Mouse (Mus musculus) stomach, embryonic 14.5 days (tissue): ENCODE measurements at regions not wholly inside any gene's neighbourhood (a gene's known extent, or its start where the extent isn't known, plus 50 kb on each side); places are given as distances from the start of the nearest gene placed in this dataset.

Experiments
- ATAC-seq: fragments of 200-750 bp; cut with Nextera tagmentation; 2 replicates; pipeline ENCODE4 v1.8.0; 2017; ENCODE audit warnings: low read depth, moderate TSS enrichment; ENCODE audit not compliant: insufficient number of reproducible peaks, insufficient read depth, low FRiP score
- H3K27ac ChIP-seq: fragments of 300-500 bp; sonication (generic); 2 replicates; pipeline ENCODE4 v1.5.1; 2014; ENCODE audit warnings: mild to moderate bottlenecking, low read length, moderate library complexity, mixed read lengths
- H3K27me3 ChIP-seq: fragments of 300-500 bp; sonication (generic); 2 replicates; pipeline ENCODE4 v1.6.1; 2014; ENCODE audit warnings: low read length, control low read depth, mixed read lengths; ENCODE audit not compliant: control insufficient read depth, insufficient read depth
- H3K36me3 ChIP-seq: fragments of 300-500 bp; sonication (generic); 2 replicates; pipeline ENCODE4 v1.6.1; 2014; ENCODE audit warnings: mild to moderate bottlenecking, control low read depth, low read length, moderate library complexity, mixed read lengths; ENCODE audit not compliant: control insufficient read depth, insufficient read depth
- H3K4me1 ChIP-seq: fragments of 300-500 bp; sonication (generic); 2 replicates; pipeline ENCODE4 v1.6.1; 2014; ENCODE audit warnings: low read length, control low read depth, mixed read lengths; ENCODE audit not compliant: control insufficient read depth, insufficient read depth
- H3K4me2 ChIP-seq: fragments of 300-500 bp; sonication (generic); replicated peaks from 2 replicates; pipeline ENCODE4 v1.6.1; 2014; ENCODE audit warnings: low read depth, low read length, control low read depth
- H3K4me3 ChIP-seq: fragments of 300-500 bp; sonication (generic); 2 replicates; pipeline ENCODE4 v1.5.1; 2014; ENCODE audit warnings: low read depth, low read length, control low read depth
- H3K9ac ChIP-seq: fragments of 300-500 bp; sonication (generic); replicated peaks from 2 replicates; pipeline ENCODE4 v1.6.1; 2014; ENCODE audit warnings: low read depth, mild to moderate bottlenecking, control low read depth, low read length, moderate library complexity, mixed read lengths
- H3K9me3 ChIP-seq: fragments of 300-500 bp; sonication (generic); 2 replicates; pipeline ENCODE4 v1.6.1; 2016; ENCODE audit warnings: low read depth, low read length, control low read depth; ENCODE audit not compliant: control insufficient read depth
- WGBS: fragments of 180-500 bp; shearing (Covaris S2); extraction: QIAGEN DNeasy Blood & Tissue Kit; methylation state at CpG from one replicate; pipeline ENCODE4 v1.1.7; 2014; 5-methylcytosine and 5-hydroxymethylcytosine counted together

DNA sequence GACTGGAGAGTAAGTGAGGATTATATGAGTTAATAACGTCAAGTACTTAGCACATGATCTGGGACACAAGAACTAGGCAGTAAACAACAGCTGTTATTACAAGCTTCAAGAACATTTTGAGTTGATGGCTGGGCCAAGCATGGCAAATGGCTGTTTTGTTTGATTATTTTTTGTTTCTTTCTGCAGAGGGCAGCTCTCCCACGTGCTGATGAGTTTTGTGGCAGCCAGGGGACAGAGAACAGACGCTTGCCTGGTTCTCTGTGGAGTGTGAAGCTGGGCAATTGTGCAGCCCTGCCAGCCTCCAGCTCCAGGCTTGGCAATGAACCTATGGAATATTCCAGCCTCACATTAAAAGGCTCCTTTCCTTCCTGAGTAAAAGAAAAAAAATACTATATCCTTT, 592.2 kb downstream of the Tox3 start:
- Histone ChIP-seq H3K27me3 (no peaks in the 10 kb centered on the region), H3K4me2 (no peak overlapping the region), H3K4me1 (no peaks in the 10 kb centered on the region), H3K27ac (no peak overlapping the region), H3K9ac (no peak overlapping the region), H3K9me3 (no peaks in the 10 kb centered on the region), H3K36me3 (no peaks in the 10 kb centered on the region), H3K4me3 (no peak overlapping the region)
- WGBS, result 53% methylated on average over 3 of the region's 3 CpGs
- no peak for ATAC-seq

DNA sequence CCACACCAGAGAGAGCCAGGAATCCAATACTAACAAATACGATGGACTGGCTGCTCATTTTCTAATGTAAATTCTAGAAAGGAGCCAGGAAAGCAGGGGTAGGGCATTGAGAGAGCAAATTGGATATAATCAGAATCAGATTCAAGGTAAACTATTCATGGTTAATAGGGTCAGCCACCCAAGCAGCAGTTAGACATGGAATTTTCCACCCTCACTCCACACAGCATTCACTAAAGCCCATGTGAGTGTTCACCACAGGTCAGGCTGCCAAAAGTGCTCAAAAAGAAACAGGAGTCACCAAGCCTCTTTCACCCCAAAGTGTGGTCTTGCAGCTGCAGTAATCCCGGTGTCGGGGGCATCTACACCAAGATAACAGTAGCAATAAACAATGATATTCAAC, 596.9 kb downstream of the Tox3 start:
- H3K27ac ChIP-seq, result no peak overlapping the region
- ATAC-seq, result no peak

DNA sequence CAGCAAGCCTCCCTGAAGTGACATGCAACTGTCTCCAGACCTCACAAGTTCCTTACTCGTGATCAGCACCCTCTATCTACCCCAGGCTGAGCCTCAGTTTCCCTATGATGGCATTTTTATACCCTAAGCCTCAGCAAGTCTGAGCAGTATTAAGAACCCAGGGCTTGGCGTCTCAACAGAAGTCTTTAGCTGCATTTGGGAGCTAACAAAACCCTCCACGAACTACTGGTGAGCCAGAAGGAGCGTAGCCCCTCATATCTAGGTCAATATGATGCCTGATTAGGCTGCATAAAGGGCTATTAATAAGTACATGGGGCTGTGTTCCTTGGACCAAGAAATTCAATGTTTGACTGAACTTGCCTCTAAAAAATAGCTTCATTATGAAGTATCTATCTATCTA, 600.4 kb downstream of the Tox3 start:
- WGBS, result 78% methylated on average over 4 of the region's 4 CpGs
- Histone ChIP-seq H3K9me3 (no peaks in the 10 kb centered on the region), H3K4me2 (no peak overlapping the region), H3K27me3 (no peaks in the 10 kb centered on the region), H3K36me3 (no peaks in the 10 kb centered on the region), H3K4me3 (no peak overlapping the region), H3K27ac (no peak overlapping the region), H3K9ac (no peak overlapping the region), H3K4me1 (no peaks in the 10 kb centered on the region; the same call in 1 of the 2 replicates)
- ATAC-seq, result no peak

More for the DNA sequence above, 596.9 kb downstream of the Tox3 start:
- Histone ChIP-seq H3K27me3 (no peaks in the 10 kb centered on the region), H3K4me2 (no peak overlapping the region), H3K9me3 (no peaks in the 10 kb centered on the region), H3K4me3 (no peak overlapping the region), H3K4me1 (no peaks in the 10 kb centered on the region), H3K9ac (no peak overlapping the region), H3K36me3 (no peaks in the 10 kb centered on the region)
- 71% methylated on average over 3 of the region's 3 CpGs for WGBS

DNA sequence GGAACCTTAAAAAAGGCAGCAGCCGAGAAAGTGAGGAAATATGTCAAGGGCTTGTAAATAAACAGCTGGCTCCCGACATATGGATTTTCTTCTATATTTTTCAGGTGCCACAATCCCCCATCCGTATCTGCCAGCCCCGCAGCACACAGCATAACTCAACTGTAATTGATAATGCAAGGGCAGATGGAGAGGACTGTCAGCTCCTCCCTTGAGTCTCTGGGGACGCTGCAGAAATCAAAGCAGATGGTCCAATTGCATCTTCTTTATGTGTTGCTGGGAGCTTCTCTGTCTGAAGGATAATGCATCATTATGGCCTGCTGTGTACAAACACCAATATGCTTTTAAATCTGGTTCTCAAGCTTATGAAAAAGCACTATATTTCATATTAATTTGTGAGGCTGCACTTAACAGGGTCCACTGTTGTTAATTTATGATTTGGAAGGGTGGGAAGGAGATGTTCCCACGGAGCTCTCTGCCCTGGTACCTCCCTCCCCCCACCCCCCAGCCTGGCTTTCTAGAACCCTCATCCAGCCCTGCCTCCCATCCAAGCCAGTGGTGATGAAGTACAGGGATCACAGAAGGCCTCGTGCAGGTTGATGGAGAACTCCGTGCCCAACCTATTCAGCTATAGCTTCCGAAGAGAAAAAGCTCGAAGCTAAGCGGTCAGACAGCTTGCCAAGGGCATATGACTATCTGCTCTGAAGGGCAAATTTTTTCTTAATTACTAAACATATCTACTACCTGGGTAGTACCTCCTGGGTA, 603.7 kb downstream of the Tox3 start:
- Histone ChIP-seq H3K4me2 (no peak overlapping the region), H3K4me1 (no peaks in the 10 kb centered on the region; the same call in 1 of the 2 replicates), H3K27me3 (no peaks in the 10 kb centered on the region), H3K9ac (no peak overlapping the region), H3K9me3 (no peaks in the 10 kb centered on the region), H3K4me3 (no peak overlapping the region), H3K27ac (no peak overlapping the region), H3K36me3 (no peaks in the 10 kb centered on the region)
- 57% methylated on average over 11 of the region's 11 CpGs for WGBS
- ATAC-seq, result no peak

DNA sequence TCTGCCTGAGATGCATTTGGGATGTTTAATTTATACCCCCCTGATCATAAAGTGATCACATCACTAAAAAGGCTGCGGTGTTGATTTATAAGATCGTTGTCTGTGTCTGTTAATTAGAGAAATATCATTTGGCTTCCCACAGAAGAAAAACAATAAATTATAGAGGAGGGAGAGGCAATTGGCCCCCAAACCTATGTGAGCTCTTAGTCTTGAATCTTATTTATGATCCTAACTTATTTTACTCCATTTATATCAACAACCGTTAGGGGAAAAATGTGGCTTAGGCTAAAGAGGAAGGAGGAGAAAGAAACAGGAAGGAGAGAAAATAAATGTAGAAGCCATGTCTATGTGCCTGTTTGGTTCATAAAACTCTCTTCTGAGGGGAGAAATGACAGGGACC, 609.5 kb downstream of the Tox3 start:
- no peak overlapping the region for H3K27ac ChIP-seq
- no peaks in the 10 kb centered on the region for H3K27me3 ChIP-seq
- H3K9me3 ChIP-seq, result no peaks in the 10 kb centered on the region
- H3K36me3 ChIP-seq, result no peaks in the 10 kb centered on the region
- no peak overlapping the region for H3K4me3 ChIP-seq
- H3K9ac ChIP-seq, result no peak overlapping the region
- no peak overlapping the region for H3K4me2 ChIP-seq
- no peaks in the 10 kb centered on the region; the same call in 1 of the 2 replicates for H3K4me1 ChIP-seq
- ATAC-seq, result no peak
- 80% methylated on average over 3 of the region's 3 CpGs for WGBS

DNA sequence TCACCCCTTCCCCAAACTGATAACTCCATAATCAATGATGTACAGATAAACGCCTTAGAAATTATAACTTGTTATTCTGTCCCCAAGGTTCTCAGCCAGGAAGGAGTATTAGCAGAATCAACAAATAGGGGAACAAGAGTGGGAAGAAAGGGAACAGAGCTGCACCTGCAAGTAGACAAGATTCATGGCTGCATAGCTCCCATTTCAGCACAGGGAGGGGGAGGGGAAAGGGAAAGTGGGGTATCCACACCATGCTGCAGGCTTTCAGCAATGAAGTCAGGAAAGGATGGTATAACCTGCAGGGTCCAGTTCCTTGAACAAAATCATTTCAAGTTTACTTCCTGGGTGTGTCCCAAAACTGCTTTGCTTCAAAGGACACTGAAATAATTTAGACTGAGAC, 610.5 kb downstream of the Tox3 start:
- 79% methylated on average over 1 of the region's 1 CpGs for WGBS
- H3K9me3 ChIP-seq, result no peaks in the 10 kb centered on the region
- no peaks in the 10 kb centered on the region for H3K4me1 ChIP-seq
- no peak overlapping the region for H3K9ac ChIP-seq
- H3K36me3 ChIP-seq, result no peaks in the 10 kb centered on the region
- ATAC-seq, result no peak
- no peak overlapping the region for H3K4me2 ChIP-seq
- no peak overlapping the region for H3K4me3 ChIP-seq
- no peak overlapping the region for H3K27ac ChIP-seq
- H3K27me3 ChIP-seq, result no peaks in the 10 kb centered on the region

DNA sequence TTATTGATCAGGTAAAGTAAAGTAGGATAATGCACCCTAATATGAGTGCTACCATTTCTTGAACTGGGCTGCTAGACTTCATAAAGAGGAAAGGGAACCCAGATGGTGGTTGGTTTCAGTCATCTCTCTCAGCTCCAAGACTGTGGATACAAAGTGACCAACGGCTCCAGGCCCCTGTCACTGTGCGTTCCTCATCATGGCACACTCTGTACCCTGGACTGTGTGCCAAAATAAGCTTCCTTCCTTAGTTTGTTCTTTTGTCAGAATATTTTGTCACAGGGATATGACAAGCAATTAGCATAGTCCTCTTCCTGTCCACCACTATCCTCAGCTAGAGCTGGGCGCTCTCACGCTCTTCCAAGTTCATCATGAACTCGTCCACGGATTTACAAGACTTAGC, 620.9 kb downstream of the Tox3 start:
- Histone ChIP-seq H3K9me3 (no peaks in the 10 kb centered on the region), H3K4me1 (no peaks in the 10 kb centered on the region; the same call in 1 of the 2 replicates), H3K4me3 (no peak overlapping the region), H3K4me2 (no peak overlapping the region), H3K9ac (no peak overlapping the region), H3K27ac (no peak overlapping the region), H3K27me3 (no peaks in the 10 kb centered on the region), H3K36me3 (no peaks in the 10 kb centered on the region)
- WGBS, result 90% methylated on average over 6 of the region's 6 CpGs
- ATAC-seq, result no peak

DNA sequence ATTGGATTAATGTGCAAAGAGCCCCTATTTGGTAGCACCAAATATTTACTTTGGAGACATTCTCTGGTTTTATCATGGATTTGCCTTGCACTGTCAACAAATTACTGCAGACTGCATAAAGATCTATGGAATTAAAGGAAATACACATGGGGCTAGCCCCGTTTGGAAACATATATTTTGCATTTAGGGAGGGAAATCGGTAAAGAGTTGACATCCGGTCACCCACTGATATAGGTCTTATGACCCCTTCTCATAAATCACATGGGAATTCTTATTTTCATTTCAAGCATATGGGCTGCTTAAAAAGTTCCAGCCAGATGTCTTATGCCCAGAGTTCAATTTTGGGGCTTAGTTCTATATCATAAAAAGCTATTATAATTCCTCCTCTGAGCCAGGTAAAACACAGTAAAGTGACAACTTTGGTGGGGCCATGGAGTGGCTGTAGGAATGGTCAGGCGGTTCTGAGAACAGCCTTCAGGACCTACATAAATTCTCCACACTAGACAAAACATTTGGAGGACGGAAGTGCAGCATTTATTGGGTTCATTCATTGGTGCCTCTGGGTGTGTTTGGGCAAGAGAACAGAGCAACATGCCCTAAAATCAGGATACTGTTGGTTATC, 626.3 kb downstream of the Tox3 start:
- no peak overlapping the region for H3K4me2 ChIP-seq
- ATAC-seq, result no peak
- no peaks in the 10 kb centered on the region for H3K9me3 ChIP-seq
- H3K9ac ChIP-seq, result no peak overlapping the region
- no peaks in the 10 kb centered on the region for H3K27me3 ChIP-seq
- H3K36me3 ChIP-seq, result no peaks in the 10 kb centered on the region
- no peak overlapping the region for H3K27ac ChIP-seq
- no peak overlapping the region for H3K4me3 ChIP-seq
- no peaks in the 10 kb centered on the region; the same call in 1 of the 2 replicates for H3K4me1 ChIP-seq
- WGBS, result 63% methylated on average over 5 of the region's 5 CpGs
